Mouse (Mus musculus) MEL (cell line): ENCODE measurements at regions not wholly inside any gene's neighbourhood (a gene's known extent, or its start where the extent isn't known, plus 50 kb on each side); places are given as distances from the start of the nearest gene placed in this dataset.

Source experiments
- CTCF ChIP-seq, 3 experiments: IDR thresholded peaks in 2 of 3; conservative IDR thresholded peaks in 1 of 3; 2 replicates each; pipeline ENCODE4 v1.5.1; 2011 to 2012; ENCODE audit warnings: low read length in 3 of 3, low read depth in 2 of 3, mild to moderate bottlenecking in 2 of 3, improper control_type of control experiment in 1 of 3, inconsistent platforms in 1 of 3, mixed read lengths in 1 of 3, moderate library complexity in 1 of 3; ENCODE audit not compliant: control insufficient read depth in 1 of 3, insufficient read depth in 1 of 3, poor library complexity in 1 of 3, severe bottlenecking in 1 of 3
- EP300 ChIP-seq, 2 experiments: IDR thresholded peaks; 2 replicates each; pipeline ENCODE4 v1.6.1; 2011; ENCODE audit warnings: improper control_type of control experiment in 2 of 2, low read length in 2 of 2, low read depth in 1 of 2, mild to moderate bottlenecking in 1 of 2
- HCFC1 ChIP-seq: IDR thresholded peaks from 2 replicates; pipeline ENCODE4 v1.6.1; 2012; ENCODE audit warnings: low read depth, mild to moderate bottlenecking, inconsistent platforms, low read length, improper control_type of control experiment, moderate library complexity
- POLR2AphosphoS5 ChIP-seq: IDR thresholded peaks from 2 replicates; pipeline ENCODE4 v1.6.1; 2012; ENCODE audit warnings: low read depth, borderline replicate concordance, mild to moderate bottlenecking, inconsistent platforms, low read length, moderate library complexity, mixed read lengths
- ZNF384 ChIP-seq: IDR thresholded peaks from 2 replicates; pipeline ENCODE4 v1.6.1; 2012; ENCODE audit warnings: low read depth, mild to moderate bottlenecking, inconsistent platforms, low read length, improper control_type of control experiment

DNA sequence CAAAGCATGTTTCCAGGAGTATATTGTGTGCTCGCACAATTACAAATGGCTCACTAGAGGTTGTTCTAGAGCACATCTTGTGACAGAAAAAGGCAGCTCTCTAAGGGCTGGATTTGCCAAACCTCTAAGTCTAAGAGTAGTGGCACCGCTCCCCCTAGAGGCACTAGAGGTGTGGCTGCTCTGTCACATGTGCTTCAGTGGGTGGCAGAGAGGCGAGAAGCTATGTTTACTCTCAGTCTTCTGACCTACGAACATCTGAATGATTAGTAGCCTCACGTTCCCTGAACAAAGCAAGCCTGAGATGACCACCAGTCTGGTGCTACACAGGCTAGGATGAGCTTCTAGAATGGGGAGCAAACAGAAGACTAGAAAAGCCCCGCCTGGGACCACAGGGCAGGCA lies 212.6 kb upstream of the Clint1 start:
- TF ChIP-seq ZNF384 (no peak), POLR2AphosphoS5 (no peak), EP300 (IDR thresholded peaks at IDR 0.05; ENCODE audit: low read depth in 1 of 2, low read length in 2 of 2) (no peak), CTCF (IDR thresholded peaks at IDR 0.05 in 2 of 3, conservative IDR thresholded peaks at IDR 0.05 in 1 of 3; ENCODE audit: control insufficient read depth in 1 of 3, insufficient read depth in 1 of 3, low read depth in 2 of 3, low read length in 3 of 3, poor library complexity in 1 of 3, severe bottlenecking in 1 of 3) (no peak), HCFC1 (no peak)
